Mouse (Mus musculus) CH12.LX (cell line): Measurements from ENCODE around the gene Serac1. TPM values are rescaled to one million over a fixed set of nuclear protein-coding genes. Genes with fewer than 3 reads are reported as not detected.
A peak's percentile ranks its signal among the peaks of the same experiment; 100 is the strongest.

Source experiments
- DNase-seq: peaks from one replicate; pipeline ENCODE4 v3.0.0-alpha.2; 2013; ENCODE audit errors: extremely low read depth
- H3K27ac ChIP-seq: 2 replicates; pipeline ENCODE4 v1.5.1; 2012; ENCODE audit warnings: low read depth, mild to moderate bottlenecking, control low read depth, moderate library complexity; ENCODE audit not compliant: insufficient read depth
- H3K27me3 ChIP-seq: replicated peaks from 2 replicates; pipeline ENCODE3; 2012; ENCODE audit warnings: inconsistent platforms
- H3K36me3 ChIP-seq, 2 experiments: replicated peaks in 1 of 2; 2 replicates each; pipeline versions ENCODE3 to v1.6.1; 2012; ENCODE audit warnings: inconsistent platforms in 1 of 2, low read length in 1 of 2, mild to moderate bottlenecking in 1 of 2, mixed read lengths in 1 of 2, moderate library complexity in 1 of 2; ENCODE audit not compliant: control insufficient read depth in 1 of 2, insufficient read depth in 1 of 2
- H3K4me1 ChIP-seq, 2 experiments: 2 replicates each; pipeline ENCODE4 v1.6.1; 2012; ENCODE audit warnings: inconsistent platforms in 1 of 2, moderate library complexity in 1 of 2; ENCODE audit not compliant: insufficient read depth in 2 of 2, control insufficient read depth in 1 of 2
- H3K4me2 ChIP-seq: 2 replicates; pipeline ENCODE4 v1.6.1; 2012; ENCODE audit warnings: low read depth, mild to moderate bottlenecking, control low read depth; ENCODE audit not compliant: poor library complexity, insufficient read depth, severe bottlenecking
- H3K4me3 ChIP-seq, 3 experiments: fragments of 150-350 bp in 1 of 3; sonication (generic) in 1 of 3; replicated peaks in 1 of 3; 2 replicates each; pipeline versions ENCODE3 to v1.5.1; 2011 to 2012; ENCODE audit warnings: low read depth in 2 of 3, low read length in 2 of 3, mild to moderate bottlenecking in 2 of 3, moderate library complexity in 2 of 3, control low read depth in 1 of 3, improper control_type of control experiment in 1 of 3, inconsistent platforms in 1 of 3, mixed read lengths in 1 of 3; ENCODE audit not compliant: poor library complexity in 1 of 3
- H3K79me2 ChIP-seq: replicated peaks from 2 replicates; pipeline ENCODE4 v1.6.1; 2012; ENCODE audit warnings: mild to moderate bottlenecking, moderate library complexity; ENCODE audit not compliant: control insufficient read depth, poor library complexity, insufficient read depth, severe bottlenecking; ENCODE audit errors: extremely low read depth
- H3K9ac ChIP-seq: 2 replicates; pipeline ENCODE4 v1.6.1; 2012; ENCODE audit warnings: low read depth, mild to moderate bottlenecking, control low read depth, moderate library complexity; ENCODE audit not compliant: insufficient read depth
- H3K9me3 ChIP-seq: replicated peaks from 2 replicates; pipeline ENCODE3; 2012; ENCODE audit warnings: low read length, inconsistent platforms, mixed read lengths
- CHD1 ChIP-seq: IDR thresholded peaks from 2 replicates; pipeline ENCODE4 v1.6.1; 2012; ENCODE audit warnings: low read depth, low read length, improper control_type of control experiment, inconsistent platforms
- CHD2 ChIP-seq: IDR thresholded peaks from 2 replicates; pipeline ENCODE4 v1.6.1; 2011; ENCODE audit warnings: low read length, improper control_type of control experiment
- CTCF ChIP-seq, 2 experiments: IDR thresholded peaks in 1 of 2; conservative IDR thresholded peaks in 1 of 2; 2 replicates each; pipeline ENCODE4 v1.5.1; 2011 to 2012; ENCODE audit warnings: low read depth in 2 of 2, low read length in 2 of 2, improper control_type of control experiment in 1 of 2, inconsistent platforms in 1 of 2, mild to moderate bottlenecking in 1 of 2, moderate library complexity in 1 of 2
- E2F4 ChIP-seq: IDR thresholded peaks from 2 replicates; pipeline ENCODE4 v1.6.1; 2011; ENCODE audit warnings: low read depth, low read length, improper control_type of control experiment; ENCODE audit not compliant: insufficient replicate concordance
- ELF1 ChIP-seq: IDR thresholded peaks from 2 replicates; pipeline ENCODE4 v1.6.1; 2014; ENCODE audit warnings: low read depth, mild to moderate bottlenecking, inconsistent platforms, low read length, improper control_type of control experiment
- EP300 ChIP-seq: IDR thresholded peaks from 2 replicates; pipeline ENCODE4 v1.6.1; 2011; ENCODE audit warnings: low read length, improper control_type of control experiment
- ETS1 ChIP-seq: conservative IDR thresholded peaks from 2 replicates; pipeline ENCODE4 v1.6.1; 2012; ENCODE audit warnings: low read depth, mild to moderate bottlenecking, inconsistent platforms, low read length, improper control_type of control experiment, moderate library complexity
- GABPA ChIP-seq: IDR thresholded peaks from 2 replicates; pipeline ENCODE4 v1.6.1; 2012; ENCODE audit warnings: low read depth, low read length, improper control_type of control experiment, inconsistent platforms; ENCODE audit not compliant: insufficient replicate concordance
- HCFC1 ChIP-seq: IDR thresholded peaks from 2 replicates; pipeline ENCODE4 v1.6.1; 2012; ENCODE audit warnings: low read depth, mild to moderate bottlenecking, inconsistent platforms, low read length, improper control_type of control experiment
- IRF4 ChIP-seq: IDR thresholded peaks from 2 replicates; pipeline ENCODE4 v1.6.1; 2014; ENCODE audit warnings: low read depth, mild to moderate bottlenecking, inconsistent platforms, low read length, improper control_type of control experiment
- JUN ChIP-seq: IDR thresholded peaks from 2 replicates; pipeline ENCODE4 v1.6.1; 2011; ENCODE audit warnings: low read depth, mild to moderate bottlenecking, low read length, improper control_type of control experiment, moderate library complexity; ENCODE audit not compliant: insufficient read depth
- JUND ChIP-seq: conservative IDR thresholded peaks from 2 replicates; pipeline ENCODE4 v1.6.1; 2011; ENCODE audit warnings: low read depth, low read length, improper control_type of control experiment
- KAT2A ChIP-seq: IDR thresholded peaks from 2 replicates; pipeline ENCODE4 v1.6.1; 2012; ENCODE audit warnings: low read length, improper control_type of control experiment, inconsistent platforms; ENCODE audit not compliant: insufficient replicate concordance
- MAFK ChIP-seq: IDR thresholded peaks from 2 replicates; pipeline ENCODE4 v1.6.1; 2011; ENCODE audit warnings: low read length, improper control_type of control experiment; ENCODE audit not compliant: insufficient replicate concordance
- MAX ChIP-seq: IDR thresholded peaks from 2 replicates; pipeline ENCODE4 v1.6.1; 2011; ENCODE audit warnings: low read length, improper control_type of control experiment
- MAZ ChIP-seq: IDR thresholded peaks from 2 replicates; pipeline ENCODE4 v1.6.1; 2012; ENCODE audit warnings: low read depth, mild to moderate bottlenecking, inconsistent platforms, low read length, improper control_type of control experiment, moderate library complexity
- MEF2A ChIP-seq: IDR thresholded peaks from 2 replicates; pipeline ENCODE4 v1.6.1; 2014; ENCODE audit warnings: low read depth, mild to moderate bottlenecking, inconsistent platforms, low read length, improper control_type of control experiment, borderline replicate concordance
- MXI1 ChIP-seq: IDR thresholded peaks from 2 replicates; pipeline ENCODE4 v1.6.1; 2011; ENCODE audit warnings: mild to moderate bottlenecking, low read depth, low read length, improper control_type of control experiment
- MYC ChIP-seq: IDR thresholded peaks from 2 replicates; pipeline ENCODE4 v1.6.1; 2011; ENCODE audit warnings: low read depth, mild to moderate bottlenecking, improper control_type of control experiment, low read length
- NELFE ChIP-seq: IDR thresholded peaks from 2 replicates; pipeline ENCODE4 v1.6.1; 2011; ENCODE audit warnings: low read depth, low read length, improper control_type of control experiment
- NRF1 ChIP-seq: IDR thresholded peaks from 2 replicates; pipeline ENCODE4 v1.6.1; 2014; ENCODE audit warnings: low read depth, mild to moderate bottlenecking, inconsistent platforms, low read length, improper control_type of control experiment, moderate library complexity
- PAX5 ChIP-seq: IDR thresholded peaks from 2 replicates; pipeline ENCODE4 v1.6.1; 2012; ENCODE audit warnings: low read length, inconsistent platforms, mixed read lengths
- POLR2A ChIP-seq: IDR thresholded peaks from 2 replicates; pipeline ENCODE4 v1.6.1; 2011; ENCODE audit warnings: low read depth, mild to moderate bottlenecking, improper control_type of control experiment, low read length
- POLR2AphosphoS2 ChIP-seq: IDR thresholded peaks from 2 replicates; pipeline ENCODE4 v1.6.1; 2011; ENCODE audit warnings: low read depth, low read length, improper control_type of control experiment
- RAD21 ChIP-seq: IDR thresholded peaks from 2 replicates; pipeline ENCODE4 v1.6.1; 2011; ENCODE audit warnings: low read depth, mild to moderate bottlenecking, low read length, improper control_type of control experiment, moderate library complexity
- RCOR1 ChIP-seq: conservative IDR thresholded peaks from 2 replicates; pipeline ENCODE4 v1.6.1; 2012; ENCODE audit warnings: low read depth, mild to moderate bottlenecking, inconsistent platforms, low read length, improper control_type of control experiment
- SIN3A ChIP-seq: IDR thresholded peaks from 2 replicates; pipeline ENCODE4 v1.6.1; 2012; ENCODE audit warnings: low read length, improper control_type of control experiment, inconsistent platforms
- SMC3 ChIP-seq: IDR thresholded peaks from 2 replicates; pipeline ENCODE4 v1.6.1; 2011; ENCODE audit warnings: low read depth, low read length, improper control_type of control experiment
- TBP ChIP-seq: conservative IDR thresholded peaks from 2 replicates; pipeline ENCODE4 v1.6.1; 2011; ENCODE audit warnings: low read depth, low read length, improper control_type of control experiment
- TCF12 ChIP-seq: IDR thresholded peaks from 2 replicates; pipeline ENCODE4 v1.6.1; 2014; ENCODE audit warnings: low read depth, mild to moderate bottlenecking, inconsistent platforms, low read length, improper control_type of control experiment
- UBTF ChIP-seq: IDR thresholded peaks from 2 replicates; pipeline ENCODE4 v1.6.1; 2012; ENCODE audit warnings: low read depth, mild to moderate bottlenecking, inconsistent platforms, low read length, improper control_type of control experiment, moderate library complexity
- USF1 ChIP-seq: IDR thresholded peaks from 2 replicates; pipeline ENCODE4 v1.6.1; 2014; ENCODE audit warnings: low read depth, mild to moderate bottlenecking, inconsistent platforms, low read length, improper control_type of control experiment
- USF2 ChIP-seq: conservative IDR thresholded peaks from 2 replicates; pipeline ENCODE4 v1.6.1; 2011; ENCODE audit warnings: low read depth, low read length, improper control_type of control experiment
- ZC3H11A ChIP-seq: IDR thresholded peaks from 2 replicates; pipeline ENCODE4 v1.6.1; 2012; ENCODE audit warnings: low read depth, mild to moderate bottlenecking, inconsistent platforms, low read length, improper control_type of control experiment
- ZKSCAN1 ChIP-seq: IDR thresholded peaks from 2 replicates; pipeline ENCODE4 v1.6.1; 2012; ENCODE audit warnings: low read depth, inconsistent platforms, low read length, improper control_type of control experiment, borderline replicate concordance
- ZMIZ1 ChIP-seq: IDR thresholded peaks from 2 replicates; pipeline ENCODE4 v1.6.1; 2012; ENCODE audit warnings: low read depth, mild to moderate bottlenecking, inconsistent platforms, low read length, improper control_type of control experiment
- ZNF384 ChIP-seq: IDR thresholded peaks from 2 replicates; pipeline ENCODE4 v1.6.1; 2012; ENCODE audit warnings: low read depth, low read length, improper control_type of control experiment, inconsistent platforms
- dilution Hi-C: fragments of 300-500 bp; cut with MboI; formaldehyde crosslinking; loops from 2 replicates; pipeline ENCODE4 v1.14.3; 2020; ENCODE audit warnings: low sequenced_read_pairs; ENCODE audit not compliant: extremely low pct_unique_long_range_greater_than_20kb, extremely low pct_ligation_motif_present
- in situ Hi-C: fragments of 300-500 bp; cut with MboI; formaldehyde crosslinking; loops from 3 replicates; pipeline ENCODE4 v1.14.3; 2019; ENCODE audit warnings: low sequenced_read_pairs, low pct_ligation_motif_present, low pct_unique_long_range_greater_than_20kb, mixed read lengths
- polyA plus RNA-seq: library from polyadenylated mRNA; unstranded; fragments of >175 nt; gene quantifications from 2 replicates; pipeline ENCODE4 v1.2.1, GENCODE M21; 2012; ENCODE audit warnings: low read depth; ENCODE audit not compliant: insufficient read length
- total RNA-seq, 2 experiments: library from RNA; depleted of rRNA; stranded (reverse); fragments of 300-350 nt in 1 of 2; fragments of >200 nt in 1 of 2; gene quantifications; 2 replicates each; pipeline ENCODE4 v1.2.3; 2012 to 2014

Gene Serac1
- 2.1 and 2.9 TPM in 2 replicates for total RNA-seq (2012; rRNA removed)
- 1.9 and 2.2 TPM in 2 replicates for total RNA-seq (2014; rRNA removed)
- polyA plus RNA-seq, result 2.4 and 2.9 TPM in 2 replicates

DNA sequence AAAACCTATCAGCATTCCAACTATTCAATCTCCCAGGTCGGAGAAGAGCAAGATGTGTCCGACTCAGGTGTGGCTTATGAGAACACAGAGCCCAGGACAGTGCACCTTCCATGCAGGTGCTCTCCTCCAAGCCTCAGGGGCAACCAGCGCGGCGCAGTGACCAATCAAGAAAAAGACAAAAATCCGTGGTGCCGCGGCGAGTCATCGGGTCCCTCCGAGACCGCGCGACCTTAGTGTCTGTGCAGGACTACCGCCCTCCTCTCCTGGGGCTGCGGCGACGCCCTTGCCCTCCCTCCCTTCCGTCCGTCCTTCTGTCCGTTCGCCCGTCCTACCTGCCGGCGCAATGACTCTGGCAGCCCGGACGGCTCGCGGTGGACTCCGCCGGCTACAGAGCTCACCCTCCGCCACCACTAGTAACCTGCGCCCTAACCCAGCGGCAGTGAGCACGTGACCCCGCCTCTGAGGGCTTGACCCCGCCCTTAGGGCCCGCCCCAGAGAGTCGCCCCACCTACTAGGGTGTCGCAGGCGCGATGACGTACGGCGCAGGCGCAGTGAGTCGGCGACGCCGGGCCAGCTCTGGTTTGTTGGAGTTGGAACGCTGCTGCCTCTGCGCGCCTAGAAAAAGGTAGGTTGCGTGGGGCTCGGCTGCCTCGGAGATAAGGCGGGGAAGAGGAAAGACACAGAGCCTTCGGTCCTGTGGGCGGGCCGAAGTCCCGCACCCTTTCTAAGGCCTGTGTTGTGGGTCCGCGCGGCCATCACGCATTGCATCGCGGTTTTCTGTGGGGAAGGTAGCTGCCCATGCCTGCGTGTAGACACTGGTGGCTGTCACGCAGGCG is at the start of gene Serac1, which contains the start of gene Gtf2h5:
Serac1 (minus strand) TSS at position 455 of the 836 bp plus-strand sequence.
Gtf2h5 (plus strand) TSS at position 500 of the 836 bp plus-strand sequence.
- in situ Hi-C loops (no loop called here), dilution Hi-C loops (no loop called here)
- Histone ChIP-seq H3K4me2 (peak within 1 kb of the TSS; percentile 86), H3K9me3 (no peaks in the 10 kb centered on the region), H3K9ac (peak within 1 kb of the TSS; percentile 65), H3K27ac (peak within 1 kb of the TSS; percentile 49), H3K36me3 (peaks cover 12 to 31% of the 10 kb centered on the region in 2 experiments), H3K4me3 (peak within 1 kb of the TSS; percentile 88 to 98 (median 91)), H3K27me3 (no peaks in the 10 kb centered on the region), H3K79me2 (peaks cover 13% of the 10 kb centered on the region), H3K4me1 (peaks cover 3 to 41% of the 10 kb centered on the region in 2 experiments; a peak in 3 of 4 replicates)
- peak; percentile 94 for DNase-seq
- no peak for TF ChIP-seq SMC3
- TF ChIP-seq NRF1, result peak; percentile 95
- no peak for TF ChIP-seq MYC
- peak; percentile 78 for TF ChIP-seq TCF12
- TF ChIP-seq USF1, result peak; percentile 95
- TF ChIP-seq CHD2, result no peak
- TF ChIP-seq USF2, result peak; percentile 89
- 0 out of 2 replicates have a peak, but pooled peaks have one; percentile 66 for TF ChIP-seq UBTF
- TF ChIP-seq ZC3H11A, result no peak
- TF ChIP-seq POLR2A, result peak; percentile 94
- TF ChIP-seq NELFE, result peak; percentile 81; the same call in 1 of the 2 replicates
- 0 out of 4 replicates have a peak, but pooled peaks of 1 of the 2 experiments have one; percentile 1 for TF ChIP-seq CTCF (conservative IDR thresholded peaks at IDR 0.05 in 1 of 2, IDR thresholded peaks at IDR 0.05 in 1 of 2; ENCODE audit: low read depth in 2 of 2, low read length in 2 of 2)
- no peak for TF ChIP-seq E2F4
- peak; percentile 19; the same call in 1 of the 2 replicates for TF ChIP-seq GABPA
- TF ChIP-seq MAFK, result no peak
- TF ChIP-seq MAZ, result peak; percentile 90
- TF ChIP-seq ZNF384, result no peak; the same call in 1 of the 2 replicates
- no peak for TF ChIP-seq POLR2AphosphoS2
- TF ChIP-seq RCOR1, result no peak
- peak; percentile 94 for TF ChIP-seq HCFC1
- peak; percentile 72; the same call in 1 of the 2 replicates for TF ChIP-seq KAT2A
- no peak for TF ChIP-seq ZKSCAN1
- TF ChIP-seq MAX, result peak; percentile 93
- no peak for TF ChIP-seq EP300
- TF ChIP-seq PAX5, result no peak
- TF ChIP-seq ZMIZ1, result peak; percentile 51
- TF ChIP-seq JUN, result no peak
- peak; percentile 46; the same call in 1 of the 2 replicates for TF ChIP-seq IRF4
- TF ChIP-seq MXI1, result peak; percentile 43; the same call in 1 of the 2 replicates
- TF ChIP-seq JUND, result no peak
- peak; percentile 46; the same call in 1 of the 2 replicates for TF ChIP-seq MEF2A
- TF ChIP-seq ETS1, result no peak
- no peak; the same call in 1 of the 2 replicates for TF ChIP-seq RAD21
- TF ChIP-seq CHD1, result no peak
- TF ChIP-seq ELF1, result peak; percentile 71
- TF ChIP-seq TBP, result no peak
- peak; percentile 63; the same call in 1 of the 2 replicates for TF ChIP-seq SIN3A
